Mouse (Mus musculus): ENCODE data around the gene Oas1a.

GRCm38 (mm10) chr5:120890991-120891390, 16.3 kb downstream of the Oas1a start:
- TF ChIP-seq POLR2A (IDR thresholded peaks at IDR 0.05; ENCODE audit: control insufficient read depth, low read depth, low read length) (no peak), CTCF (IDR thresholded peaks at IDR 0.05; ENCODE audit: control insufficient read depth, insufficient read depth, insufficient replicate concordance, low read depth, low read length) (no peak)

All from testis, adult 2 months (tissue).